Mouse (Mus musculus) brain, embryonic 14.5 days (tissue): ENCODE results near the gene Sfswap.

Source experiments
- CTCF ChIP-seq: fragments of 200-500 bp; IDR thresholded peaks from 2 replicates; pipeline ENCODE4 v1.5.1; 2012; ENCODE audit warnings: inconsistent platforms, mild to moderate bottlenecking, moderate library complexity, borderline replicate concordance; ENCODE audit not compliant: insufficient read depth, insufficient read length; ENCODE audit errors: extremely low read depth
- POLR2A ChIP-seq: fragments of 200-500 bp; IDR thresholded peaks from 2 replicates; pipeline ENCODE4 v1.6.1; 2012; ENCODE audit warnings: mild to moderate bottlenecking, inconsistent platforms, borderline replicate concordance; ENCODE audit not compliant: poor library complexity, insufficient read depth, insufficient read length, severe bottlenecking; ENCODE audit errors: extremely low read depth

DNA sequence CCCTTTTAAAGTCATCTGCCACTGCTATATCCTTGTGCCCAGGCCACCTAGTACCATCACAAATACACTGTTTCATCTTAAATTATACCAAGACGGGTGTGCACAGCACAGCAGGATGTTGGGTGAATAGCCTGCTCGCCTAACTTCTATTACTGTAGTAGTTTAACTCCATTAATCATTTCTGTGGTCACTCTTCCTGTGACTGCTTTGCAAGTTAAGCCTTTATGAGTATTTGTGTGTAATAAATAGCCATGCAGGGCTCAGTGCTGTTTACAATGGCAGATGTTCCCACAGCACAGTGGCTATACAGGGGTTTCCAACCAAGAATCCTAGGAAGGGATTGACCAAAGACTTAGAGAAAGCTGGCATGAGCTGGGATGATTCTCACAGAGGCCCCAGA lies 34.0 kb downstream of the Sfswap start:
- TF ChIP-seq CTCF (no peak), POLR2A (no peak)
